Mouse (Mus musculus): ENCODE measurements around the gene H1fx. TPM values are rescaled to one million over a fixed set of nuclear protein-coding genes. Genes with fewer than 3 reads are reported as not detected.
"Not testable (repeated sequence)": the region's sequence is repeated elsewhere in the genome, so short reads cannot be mapped to it uniquely, and the experiment has no call there.

Gene H1fx
- total RNA-seq, 2 experiments from 2014 or later = 1.4 to 2.7 TPM

DNA sequence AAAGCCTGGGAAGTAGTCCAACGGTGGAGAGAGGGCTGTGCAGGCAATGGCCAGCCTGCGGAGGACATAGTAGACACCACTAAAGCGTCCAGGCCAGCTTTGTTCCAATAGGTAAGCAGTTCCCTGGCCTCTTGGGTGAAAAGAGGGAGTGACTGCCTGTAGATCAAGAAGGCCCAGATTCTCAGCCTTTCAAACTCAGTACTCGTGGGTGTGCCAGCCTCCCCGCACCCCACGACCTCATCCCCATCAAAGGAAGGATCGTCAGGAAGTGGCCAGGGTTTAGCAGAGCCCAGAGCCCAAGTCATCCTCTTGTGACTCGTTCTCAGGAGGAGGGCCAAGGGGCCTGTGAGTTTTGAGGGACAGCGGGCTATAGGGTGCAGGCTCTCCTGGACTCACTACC lies 1.1 kb upstream of the H1fx start:
- no peak for ATAC-seq (replicated peaks; ENCODE audit: poor library complexity, severe bottlenecking)

DNA sequence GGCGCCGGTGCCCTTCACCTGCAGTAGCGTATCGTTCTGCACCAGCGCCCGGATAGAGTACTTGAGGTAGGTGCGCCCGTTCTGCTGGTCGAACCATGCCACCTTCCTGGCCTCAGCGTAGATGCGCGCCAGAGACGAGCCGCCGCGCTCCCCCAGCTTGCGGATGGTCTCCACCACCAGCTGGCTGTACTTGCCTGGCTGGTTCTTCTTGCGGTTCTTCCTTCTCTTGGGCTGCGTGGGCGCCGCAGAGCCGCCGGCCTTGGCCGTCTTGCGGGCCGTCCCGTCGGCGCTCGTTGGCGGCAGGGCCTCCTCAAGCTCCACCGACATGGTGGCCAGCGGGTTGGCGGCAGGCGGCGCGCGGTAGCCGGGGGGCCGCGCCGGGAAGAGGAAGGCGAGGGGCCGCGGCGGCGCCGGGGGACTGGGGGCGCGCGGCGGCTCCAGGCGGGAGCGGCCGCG lies 379 bp downstream of the H1fx start:
- peak; percentile 5; the same call in 1 of the 2 replicates for ATAC-seq (replicated peaks; ENCODE audit: poor library complexity, severe bottlenecking)

- peak; percentile 81 for ATAC-seq (replicated peaks; ENCODE audit: poor library complexity, severe bottlenecking)
Measured at GRCm38 (mm10) chr6:87980374-87981029, 935 bp downstream of the H1fx start.

- ATAC-seq (replicated peaks; ENCODE audit: poor library complexity, severe bottlenecking) = no peak
Measured at GRCm38 (mm10) chr6:87979728-87980127, 1.7 kb downstream of the H1fx start.

DNA sequence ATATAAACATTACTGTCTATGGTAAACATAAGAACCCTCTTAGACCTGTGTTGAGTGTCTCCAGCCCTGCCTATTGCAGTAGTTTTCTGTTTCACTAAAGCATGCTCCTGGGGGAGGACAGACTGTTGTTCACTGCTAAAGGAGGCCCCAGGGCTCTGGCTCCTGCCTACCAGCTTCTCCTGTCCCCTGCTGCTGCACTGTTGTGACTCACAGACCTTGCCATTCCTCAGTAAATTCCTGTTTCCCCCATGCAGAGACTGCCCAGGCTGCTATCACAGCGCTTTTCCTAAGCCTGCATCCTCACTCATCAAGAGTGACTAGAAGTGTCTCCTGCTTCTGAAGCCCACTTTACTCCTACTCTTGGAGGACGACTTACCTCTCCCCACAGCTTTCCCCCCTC lies 11.4 kb downstream of the H1fx start:
- no peak for ATAC-seq (replicated peaks; ENCODE audit: poor library complexity, severe bottlenecking)

DNA sequence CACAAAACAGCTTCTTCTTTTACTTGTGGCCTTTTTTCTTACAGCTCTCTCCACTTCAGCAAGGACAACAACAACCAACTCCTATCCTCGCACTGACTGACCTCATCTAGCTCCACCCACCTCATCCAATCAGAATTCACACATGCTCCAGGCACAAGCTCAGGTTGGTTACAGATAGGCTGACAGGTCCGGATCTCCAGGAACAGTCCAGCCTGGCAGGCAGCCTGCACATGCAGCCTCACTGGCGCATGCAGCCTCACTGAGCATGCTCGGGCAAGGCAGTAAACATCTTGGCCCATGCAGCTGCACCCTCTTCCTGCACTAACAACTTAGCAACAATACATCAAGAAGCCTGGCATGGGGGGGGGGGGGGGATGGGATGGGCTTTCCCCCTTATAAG lies 19.0 kb downstream of the H1fx start:
- not testable (repeated sequence) for ATAC-seq (replicated peaks; ENCODE audit: poor library complexity, severe bottlenecking)

DNA sequence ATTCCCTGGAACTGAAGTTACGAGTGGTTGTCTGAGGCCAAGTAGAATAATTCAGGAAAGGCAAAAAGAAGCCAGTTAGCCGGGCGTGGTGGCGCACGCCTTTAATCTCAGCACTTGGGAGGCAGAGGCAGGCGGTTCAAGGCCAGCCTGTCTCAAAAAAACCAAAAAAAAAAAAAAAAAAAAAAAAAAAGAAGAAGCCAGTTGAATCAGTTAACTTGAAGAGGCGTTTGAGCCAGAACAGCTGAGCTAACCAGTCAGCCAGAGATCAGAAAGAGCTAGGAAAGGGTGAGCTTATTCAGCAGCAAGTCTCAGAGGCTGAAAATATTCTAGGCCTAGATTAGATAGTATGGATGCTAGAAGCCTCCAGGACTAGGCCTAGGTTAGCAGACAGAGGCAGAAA lies 39.3 kb downstream of the H1fx start:
- ATAC-seq (replicated peaks; ENCODE audit: poor library complexity, severe bottlenecking) = no peak

DNA sequence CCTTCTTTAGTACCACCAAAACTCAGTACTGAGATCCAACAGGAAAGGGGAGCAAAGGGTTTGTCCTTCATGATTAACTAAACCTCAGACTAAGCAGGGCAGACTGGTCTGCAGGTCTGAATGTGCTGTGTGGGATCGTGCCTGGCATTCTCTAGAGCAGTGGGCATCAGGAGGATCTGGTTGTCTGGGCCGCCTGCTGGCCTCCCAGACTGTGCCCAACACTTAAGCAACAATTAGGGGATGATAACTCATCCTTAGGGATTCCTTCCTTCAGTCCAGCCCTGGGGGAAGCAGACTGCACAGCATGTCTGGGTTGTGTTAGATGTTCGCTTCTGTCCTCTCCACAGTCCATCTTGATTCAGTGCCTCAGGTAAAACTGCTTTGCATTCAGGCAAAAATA lies 42.5 kb downstream of the H1fx start:
- ATAC-seq (replicated peaks; ENCODE audit: poor library complexity, severe bottlenecking) = no peak

GRCm38 (mm10) chr6:87937178-87937788 lies 44.2 kb downstream of the H1fx start:
- no peak for ATAC-seq (replicated peaks; ENCODE audit: poor library complexity, severe bottlenecking)

- peak; percentile 56 for ATAC-seq (replicated peaks; ENCODE audit: poor library complexity, severe bottlenecking)
Measured at GRCm38 (mm10) chr6:87935037-87935436, 46.4 kb downstream of the H1fx start.

Other genes starting within 250 kb of the H1fx start
- 0.88 TPM in 1 of 2 replicates, not detected in the other for gene Gp9, start 203.6 kb downstream of the H1fx start, total RNA-seq (2014; fragmentation: Nextera tagmentation)
- gene Gp9, start 203.6 kb downstream of the H1fx start, total RNA-seq (2017) = 0.30 TPM in 1 of 2 replicates, not detected in the other
- 18.8 and 36.7 TPM in 2 replicates for gene Rab43, start 169.5 kb downstream of the H1fx start, total RNA-seq (2014; fragmentation: Nextera tagmentation)
- gene Rab43, start 169.5 kb downstream of the H1fx start, total RNA-seq (2017) = 4.2 and 6.4 TPM in 2 replicates
- gene Gm45140, start 145.8 kb downstream of the H1fx start, total RNA-seq (2014; fragmentation: Nextera tagmentation) = 2.2 and 5.6 TPM in 2 replicates
- 11.6 and 14.3 TPM in 2 replicates for gene Gm45140, start 145.8 kb downstream of the H1fx start, total RNA-seq (2017)
- 58.9 and 61.0 TPM in 2 replicates for gene Isy1, start 142.8 kb downstream of the H1fx start, total RNA-seq (2014; fragmentation: Nextera tagmentation)
- 108 and 127 TPM in 2 replicates for gene Isy1, start 142.8 kb downstream of the H1fx start, total RNA-seq (2017)
- 481 and 528 TPM in 2 replicates for gene Cnbp, start 130.5 kb downstream of the H1fx start, total RNA-seq (2014; fragmentation: Nextera tagmentation)
- 1,031 and 1,136 TPM in 2 replicates for gene Cnbp, start 130.5 kb downstream of the H1fx start, total RNA-seq (2017)
- 70.5 and 86.1 TPM in 2 replicates for gene Copg1, start 93.8 kb downstream of the H1fx start, total RNA-seq (2014; fragmentation: Nextera tagmentation)
- gene Copg1, start 93.8 kb downstream of the H1fx start, total RNA-seq (2017) = 73.9 and 78.5 TPM in 2 replicates
- gene Hmces, start 67.7 kb downstream of the H1fx start, total RNA-seq (2014; fragmentation: Nextera tagmentation) = 21.8 and 30.2 TPM in 2 replicates
- 23.2 and 27.3 TPM in 2 replicates for gene Hmces, start 67.7 kb downstream of the H1fx start, total RNA-seq (2017)
- gene Rab7, start 63.6 kb upstream of the H1fx start, total RNA-seq (2014; fragmentation: Nextera tagmentation) = 239 and 246 TPM in 2 replicates
- 89.1 and 102 TPM in 2 replicates for gene Rab7, start 63.6 kb upstream of the H1fx start, total RNA-seq (2017)
- 254 and 266 TPM in 2 replicates for gene Rpn1, start 102.8 kb upstream of the H1fx start, total RNA-seq (2014; fragmentation: Nextera tagmentation)
- gene Rpn1, start 102.8 kb upstream of the H1fx start, total RNA-seq (2017) = 386 and 482 TPM in 2 replicates
- 21.0 and 27.1 TPM in 2 replicates for gene Gata2, start 212.3 kb upstream of the H1fx start, total RNA-seq (2014; fragmentation: Nextera tagmentation)
- gene Gata2, start 212.3 kb upstream of the H1fx start, total RNA-seq (2017) = 3.2 and 6.4 TPM in 2 replicates
- not detected in 2 replicates for gene Dnajb8, start 240.6 kb upstream of the H1fx start, total RNA-seq (2014; fragmentation: Nextera tagmentation)
- gene Dnajb8, start 240.6 kb upstream of the H1fx start, total RNA-seq (2017) = not detected in 2 replicates